Mouse (Mus musculus) layer of hippocampus, adult 11-12 months (tissue): ENCODE measurements around the gene Serpina1a.
"Not testable (repeated sequence)": the region's sequence is repeated elsewhere in the genome, so short reads cannot be mapped to it uniquely, and the experiment has no call there.

Experiments
- DNase-seq: peaks from one replicate; pipeline ENCODE4 v3.0.0; 2022; ENCODE audit warnings: low spot score

Gene Serpina1a

GRCm38 (mm10) chr12:103863101-103863974, at the start of gene Serpina1a:
TSS of gene Serpina1a (minus strand) at chr12:103863562.
- not testable (repeated sequence) for DNase-seq

GRCm38 (mm10) chr12:103909181-103909580, 45.8 kb upstream of the Serpina1a start:
- DNase-seq = not testable (repeated sequence)

GRCm38 (mm10) chr12:103907746-103908145, 44.4 kb upstream of the Serpina1a start:
- not testable (repeated sequence) for DNase-seq

- not testable (repeated sequence) for DNase-seq
Observed at GRCm38 (mm10) chr12:103904837-103905340, 41.5 kb upstream of the Serpina1a start, which contains the start of gene Serpina1c. TSS of gene Serpina1c (minus strand) at chr12:103904887.

- not testable (repeated sequence) for DNase-seq
Observed at GRCm38 (mm10) chr12:103901929-103902328, 38.6 kb upstream of the Serpina1a start.

- DNase-seq = not testable (repeated sequence)
Observed at GRCm38 (mm10) chr12:103866873-103867272, 3.5 kb upstream of the Serpina1a start.

GRCm38 (mm10) chr12:103860976-103861375, 2.4 kb downstream of the Serpina1a start:
- no peak for DNase-seq

- not testable (repeated sequence) for DNase-seq
Observed at GRCm38 (mm10) chr12:103860571-103860970, 2.8 kb downstream of the Serpina1a start.

GRCm38 (mm10) chr12:103859584-103859983, 3.8 kb downstream of the Serpina1a start:
- not testable (repeated sequence) for DNase-seq

GRCm38 (mm10) chr12:103853032-103853431, 10.3 kb downstream of the Serpina1a start:
- DNase-seq = not testable (repeated sequence)

- DNase-seq = not testable (repeated sequence)
Observed at GRCm38 (mm10) chr12:103830273-103830672, 33.1 kb downstream of the Serpina1a start, which contains the start of gene Serpina1b. TSS of gene Serpina1b (minus strand) at chr12:103830373.

GRCm38 (mm10) chr12:103827661-103828372, 35.5 kb downstream of the Serpina1a start:
- not testable (repeated sequence) for DNase-seq

GRCm38 (mm10) chr12:103823826-103824225, 39.5 kb downstream of the Serpina1a start:
- not testable (repeated sequence) for DNase-seq
